Mouse (Mus musculus) C2C12 (cell line): ENCODE measurements around the gene Lctl.
"Not testable (repeated sequence)": the region's sequence is repeated elsewhere in the genome, so short reads cannot be mapped to it uniquely, and the experiment has no call there.

ENCODE experiments used
- CEBPB ChIP-seq: IDR thresholded peaks from one replicate; pipeline ENCODE4 v1.6.1; 2011; ENCODE audit warnings: low read depth, mild to moderate bottlenecking, control low read depth, moderate library complexity
- CTCF ChIP-seq: IDR thresholded peaks from one replicate; pipeline ENCODE4 v1.5.1; 2011; ENCODE audit not compliant: control insufficient read depth, insufficient read depth, insufficient read length
- FOSL1 ChIP-seq: IDR thresholded peaks from one replicate; pipeline ENCODE4 v1.8.0; 2011; ENCODE audit warnings: mild to moderate bottlenecking, low read length; ENCODE audit not compliant: poor library complexity, insufficient read depth, severe bottlenecking
- MAX ChIP-seq: IDR thresholded peaks from one replicate; pipeline ENCODE4 v1.6.1; 2011; ENCODE audit warnings: mild to moderate bottlenecking, control low read depth
- MYOD1 ChIP-seq: IDR thresholded peaks from one replicate; pipeline ENCODE4 v1.6.1; 2011; ENCODE audit warnings: low read depth; ENCODE audit not compliant: control insufficient read depth, insufficient read length
- MYOG ChIP-seq: IDR thresholded peaks from one replicate; pipeline ENCODE4 v1.6.1; 2011; ENCODE audit not compliant: control insufficient read depth, insufficient read length; ENCODE audit errors: extremely low read depth
- USF1 ChIP-seq: IDR thresholded peaks from one replicate; pipeline ENCODE4 v1.6.1; 2011; ENCODE audit warnings: low read depth, mild to moderate bottlenecking, control low read depth, moderate library complexity

DNA sequence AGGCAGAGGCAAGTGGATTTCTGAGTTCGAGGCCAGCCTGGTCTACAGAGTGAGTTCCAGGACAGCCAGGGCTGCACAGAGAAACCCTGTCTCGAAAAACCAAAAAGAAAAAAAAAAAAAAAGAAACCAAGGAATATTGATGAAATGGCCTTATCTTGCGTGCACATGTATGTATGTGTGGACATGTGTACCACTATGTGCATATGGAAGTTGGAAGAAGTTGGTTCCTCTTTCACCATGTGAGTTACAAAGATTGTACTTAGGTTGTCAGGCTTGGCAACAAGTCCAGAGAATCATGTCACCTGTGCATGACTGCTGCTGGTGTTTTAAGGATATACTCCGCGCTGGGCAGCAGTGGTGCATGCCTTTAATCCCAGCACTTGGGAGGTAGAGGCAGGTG lies 66.3 kb downstream of the Lctl start:
- TF ChIP-seq USF1, FOSL1, CTCF, MAX, MYOD1, CEBPB, MYOG: not testable (repeated sequence)
